Mouse (Mus musculus) embryonic facial prominence, embryonic 14.5 days (tissue): Measurements from ENCODE around the gene Nrxn2. TPM values are rescaled to one million over a fixed set of nuclear protein-coding genes. Genes with fewer than 3 reads are reported as not detected.

ENCODE experiments used
- ATAC-seq: fragments of 200-750 bp; cut with Nextera tagmentation; 2 replicates; pipeline ENCODE4 v1.8.0; 2017; ENCODE audit warnings: low read depth, moderate number of reproducible peaks, moderate TSS enrichment
- DNase-seq: peaks from one replicate; pipeline ENCODE4 v3.0.0-alpha.2; 2015; ENCODE audit warnings: low spot score
- H3K27ac ChIP-seq: fragments of 300-500 bp; sonication (generic); replicated peaks from 2 replicates; pipeline ENCODE4 v1.5.1; 2014; ENCODE audit warnings: low read depth, mild to moderate bottlenecking, low read length, moderate library complexity
- H3K27me3 ChIP-seq: fragments of 300-500 bp; sonication (generic); replicated peaks from 2 replicates; pipeline ENCODE4 v1.6.1; 2014; ENCODE audit warnings: low read length; ENCODE audit not compliant: control insufficient read depth, insufficient read depth
- H3K36me3 ChIP-seq: fragments of 300-500 bp; sonication (generic); 2 replicates; pipeline ENCODE4 v1.6.1; 2014; ENCODE audit warnings: low read length, mixed read lengths; ENCODE audit not compliant: control insufficient read depth, insufficient read depth
- H3K4me1 ChIP-seq: fragments of 300-500 bp; sonication (generic); 2 replicates; pipeline ENCODE4 v1.6.1; 2014; ENCODE audit warnings: antibody characterized with exemption, low read length; ENCODE audit not compliant: control insufficient read depth, insufficient read depth
- H3K4me2 ChIP-seq: fragments of 300-500 bp; sonication (generic); 2 replicates; pipeline ENCODE4 v1.6.1; 2014; ENCODE audit warnings: low read depth, mild to moderate bottlenecking, low read length, moderate library complexity, mixed read lengths
- H3K4me3 ChIP-seq: fragments of 300-500 bp; sonication (generic); 2 replicates; pipeline ENCODE4 v1.5.1; 2014; ENCODE audit warnings: low read depth, mild to moderate bottlenecking, low read length
- H3K9ac ChIP-seq: fragments of 300-500 bp; sonication (generic); 2 replicates; pipeline ENCODE4 v1.6.1; 2014; ENCODE audit warnings: low read depth, mild to moderate bottlenecking, low read length, moderate library complexity, mixed read lengths
- H3K9me3 ChIP-seq: fragments of 300-500 bp; sonication (generic); 2 replicates; pipeline ENCODE4 v1.6.1; 2016; ENCODE audit warnings: low read length; ENCODE audit not compliant: control insufficient read depth
- WGBS: fragments of 180-500 bp; shearing (Covaris S2); extraction: QIAGEN DNeasy Blood & Tissue Kit; methylation state at CpG from one replicate; pipeline ENCODE4 v1.1.7; 2014; 5-methylcytosine and 5-hydroxymethylcytosine counted together
- polyA plus RNA-seq: library from polyadenylated mRNA; unstranded; fragments of >200 nt; fragmentation: Nextera tagmentation; extraction: Ambion mirVana; gene quantifications from 2 replicates; pipeline ENCODE4 v1.2.1, GENCODE M21; 2014

Nrxn2 gene
- polyA plus RNA-seq, 1 experiment from 2014 or later: 3.4 TPM

- no peak overlapping the region for H3K27ac ChIP-seq
- H3K4me2 ChIP-seq: peak overlapping the region; percentile 87
- WGBS: 10% methylated on average over 12 of the region's 13 CpGs
- peaks cover 49% of the 10 kb centered on the region for H3K27me3 ChIP-seq
- H3K36me3 ChIP-seq: no peaks in the 10 kb centered on the region
- H3K4me3 ChIP-seq: peak overlapping the region; percentile 45
- no peaks in the 10 kb centered on the region for H3K9me3 ChIP-seq
- no peak overlapping the region for H3K9ac ChIP-seq
- ATAC-seq (no peak), DNase-seq (no peak)
- peaks cover 8% of the 10 kb centered on the region; the same call in 1 of the 2 replicates for H3K4me1 ChIP-seq
These were observed 114.1 kb downstream of the Nrxn2 start for GRCm38 (mm10) chr19:6532656-6533055.

GRCm38 (mm10) chr19:6533290-6534117 is 115.0 kb downstream of the Nrxn2 start:
- no peaks in the 10 kb centered on the region for H3K9me3 ChIP-seq
- H3K36me3 ChIP-seq: no peaks in the 10 kb centered on the region
- DNase-seq (no peak), ATAC-seq (no peak)
- H3K4me3 ChIP-seq: no peak overlapping the region
- 72% methylated on average over 10 of the region's 11 CpGs for WGBS
- peaks cover 8% of the 10 kb centered on the region; the same call in 1 of the 2 replicates for H3K4me1 ChIP-seq
- no peak overlapping the region for H3K27ac ChIP-seq
- peaks cover 49% of the 10 kb centered on the region for H3K27me3 ChIP-seq
- H3K9ac ChIP-seq: no peak overlapping the region
- H3K4me2 ChIP-seq: no peak overlapping the region

GRCm38 (mm10) chr19:6534118-6534415 is 115.5 kb downstream of the Nrxn2 start:
- peaks cover 8% of the 10 kb centered on the region; the same call in 1 of the 2 replicates for H3K4me1 ChIP-seq
- 42% methylated on average over 5 of the region's 5 CpGs for WGBS
- no peak overlapping the region for H3K4me3 ChIP-seq
- ATAC-seq (no peak), DNase-seq (no peak)
- no peaks in the 10 kb centered on the region for H3K9me3 ChIP-seq
- peaks cover 49% of the 10 kb centered on the region for H3K27me3 ChIP-seq
- no peak overlapping the region for H3K4me2 ChIP-seq
- no peak overlapping the region for H3K27ac ChIP-seq
- H3K9ac ChIP-seq: no peak overlapping the region
- no peaks in the 10 kb centered on the region for H3K36me3 ChIP-seq

GRCm38 (mm10) chr19:6536201-6536600 is 117.7 kb downstream of the Nrxn2 start:
- Histone ChIP-seq H3K27me3 (peaks cover 30% of the 10 kb centered on the region), H3K4me3 (no peak overlapping the region)
- 69% methylated on average over 3 of the region's 3 CpGs for WGBS

GRCm38 (mm10) chr19:6536696-6537095 is 118.2 kb downstream of the Nrxn2 start:
- 72% methylated on average over 6 of the region's 6 CpGs for WGBS
- H3K27me3 ChIP-seq: peaks cover 25% of the 10 kb centered on the region

More at GRCm38 (mm10) chr19:6536201-6536600, 117.7 kb downstream of the Nrxn2 start:
- Histone ChIP-seq H3K9ac (no peak overlapping the region), H3K4me1 (peaks cover 7% of the 10 kb centered on the region; the same call in 1 of the 2 replicates), H3K36me3 (no peaks in the 10 kb centered on the region), H3K27ac (no peak overlapping the region), H3K9me3 (no peaks in the 10 kb centered on the region), H3K4me2 (no peak overlapping the region)
- ATAC-seq: no peak
- no peak for DNase-seq

GRCm38 (mm10) chr19:6537526-6537925 is 119.0 kb downstream of the Nrxn2 start:
- peaks cover 17% of the 10 kb centered on the region for H3K27me3 ChIP-seq
- H3K27ac ChIP-seq: no peak overlapping the region
- DNase-seq: no peak
- no peak for ATAC-seq
- no peak overlapping the region for H3K9ac ChIP-seq
- H3K4me3 ChIP-seq: no peak overlapping the region
- WGBS: 56% methylated on average over 8 of the region's 8 CpGs
- H3K36me3 ChIP-seq: no peaks in the 10 kb centered on the region
- H3K4me2 ChIP-seq: no peak overlapping the region
- no peaks in the 10 kb centered on the region for H3K9me3 ChIP-seq
- H3K4me1 ChIP-seq: no peaks in the 10 kb centered on the region

More at GRCm38 (mm10) chr19:6536696-6537095, 118.2 kb downstream of the Nrxn2 start:
- ATAC-seq (no peak), DNase-seq (no peak)
- Histone ChIP-seq H3K36me3 (no peaks in the 10 kb centered on the region), H3K9me3 (no peaks in the 10 kb centered on the region), H3K4me2 (no peak overlapping the region), H3K4me1 (peaks cover 2% of the 10 kb centered on the region; the same call in 1 of the 2 replicates), H3K4me3 (no peak overlapping the region), H3K27ac (no peak overlapping the region), H3K9ac (no peak overlapping the region)

GRCm38 (mm10) chr19:6538546-6538945 is 120.0 kb downstream of the Nrxn2 start:
- H3K36me3 ChIP-seq: no peaks in the 10 kb centered on the region
- DNase-seq: no peak
- H3K9ac ChIP-seq: no peak overlapping the region
- 85% methylated on average over 6 of the region's 6 CpGs for WGBS
- no peak for ATAC-seq
- H3K27ac ChIP-seq: no peak overlapping the region
- H3K27me3 ChIP-seq: peaks cover 7% of the 10 kb centered on the region
- H3K9me3 ChIP-seq: no peaks in the 10 kb centered on the region
- no peak overlapping the region for H3K4me3 ChIP-seq
- no peaks in the 10 kb centered on the region for H3K4me1 ChIP-seq
- H3K4me2 ChIP-seq: no peak overlapping the region

GRCm38 (mm10) chr19:6539592-6539991 is 121.1 kb downstream of the Nrxn2 start:
- Histone ChIP-seq H3K4me1 (no peaks in the 10 kb centered on the region), H3K9me3 (no peaks in the 10 kb centered on the region), H3K36me3 (no peaks in the 10 kb centered on the region), H3K9ac (no peak overlapping the region), H3K27ac (no peak overlapping the region), H3K4me3 (no peak overlapping the region), H3K4me2 (no peak overlapping the region), H3K27me3 (0 out of 2 replicates have a peak, but pooled peaks cover 2% of the 10 kb centered on the region)
- DNase-seq: no peak
- 77% methylated on average over 4 of the region's 4 CpGs for WGBS
- ATAC-seq: no peak

- H3K27ac ChIP-seq: no peak overlapping the region
- H3K4me3 ChIP-seq: no peak overlapping the region
- WGBS: 72% methylated on average over 6 of the region's 6 CpGs
- no peaks in the 10 kb centered on the region for H3K9me3 ChIP-seq
- ATAC-seq (no peak), DNase-seq (no peak)
- no peaks in the 10 kb centered on the region for H3K36me3 ChIP-seq
- no peak overlapping the region for H3K4me2 ChIP-seq
- no peaks in the 10 kb centered on the region for H3K4me1 ChIP-seq
- 0 out of 2 replicates have a peak, but pooled peaks cover 2% of the 10 kb centered on the region for H3K27me3 ChIP-seq
- no peak overlapping the region for H3K9ac ChIP-seq
These were observed 121.7 kb downstream of the Nrxn2 start for GRCm38 (mm10) chr19:6540191-6540590.
